Mouse (Mus musculus): ENCODE results near the gene Heatr5a. TPM values are rescaled to one million over a fixed set of nuclear protein-coding genes. Genes with fewer than 3 reads are reported as not detected.
A peak's percentile ranks its signal among the peaks of the same experiment; 100 is the strongest.

The Heatr5a gene
- polyA plus RNA-seq, 1 experiment from 2014 or later, result 12.1 TPM

GRCm38 (mm10) chr12:51998366-51998932 lies 27.3 kb upstream of the Heatr5a start:
- Histone ChIP-seq H3K9me3 (no peaks in the 10 kb centered on the region), H3K4me3 (no peak overlapping the region), H3K4me2 (no peak overlapping the region), H3K4me1 (no peaks in the 10 kb centered on the region), H3K27ac (no peak overlapping the region), H3K9ac (no peak overlapping the region), H3K27me3 (no peaks in the 10 kb centered on the region), H3K36me3 (peaks cover 43% of the 10 kb centered on the region)
- WGBS, result 88% methylated on average over 9 of the region's 9 CpGs
- no peak for ATAC-seq (ENCODE audit: insufficient number of reproducible peaks, insufficient read depth, low FRiP score, low TSS enrichment, low read depth)

- WGBS, result 91% methylated on average over 1 of the region's 1 CpGs
- Histone ChIP-seq H3K4me2 (no peak overlapping the region), H3K27ac (no peak overlapping the region), H3K27me3 (no peaks in the 10 kb centered on the region), H3K4me3 (no peak overlapping the region), H3K9me3 (no peaks in the 10 kb centered on the region), H3K4me1 (no peaks in the 10 kb centered on the region), H3K36me3 (peaks cover 40% of the 10 kb centered on the region), H3K9ac (no peak overlapping the region)
- ATAC-seq (ENCODE audit: insufficient number of reproducible peaks, insufficient read depth, low FRiP score, low TSS enrichment, low read depth), result no peak
These were observed 24.8 kb upstream of the Heatr5a start for GRCm38 (mm10) chr12:51995738-51996536.

GRCm38 (mm10) chr12:51990629-51991028 lies 19.5 kb upstream of the Heatr5a start:
- no peak overlapping the region for H3K4me2 ChIP-seq
- no peaks in the 10 kb centered on the region for H3K27me3 ChIP-seq
- H3K4me3 ChIP-seq, result no peak overlapping the region
- no peaks in the 10 kb centered on the region for H3K9me3 ChIP-seq
- H3K4me1 ChIP-seq, result 0 out of 2 replicates have a peak, but pooled peaks cover 3% of the 10 kb centered on the region
- no peak for ATAC-seq (ENCODE audit: insufficient number of reproducible peaks, insufficient read depth, low FRiP score, low TSS enrichment, low read depth)
- no peak overlapping the region for H3K27ac ChIP-seq
- H3K9ac ChIP-seq, result no peak overlapping the region
- H3K36me3 ChIP-seq, result peaks cover 17% of the 10 kb centered on the region
- WGBS, result 84% methylated on average over 2 of the region's 2 CpGs

DNA sequence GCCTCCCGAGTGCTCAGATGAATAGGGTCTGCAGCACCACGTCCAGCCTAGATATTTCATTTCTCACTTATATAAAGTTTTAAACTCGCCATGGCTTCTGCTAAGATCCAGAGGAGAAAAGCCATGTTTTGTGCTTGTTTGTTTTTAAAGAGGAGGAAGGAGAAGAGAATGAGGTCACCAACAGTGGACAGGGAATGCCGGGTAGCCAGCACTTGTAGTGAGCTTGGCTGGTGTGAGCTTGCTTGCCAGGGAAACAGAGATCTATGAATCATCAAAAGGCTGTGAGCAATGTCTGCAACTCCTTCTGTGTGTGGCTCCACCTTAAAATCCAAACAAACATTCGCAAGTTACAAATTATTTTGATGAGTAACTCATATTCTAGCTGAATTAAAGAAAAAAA lies 17.4 kb upstream of the Heatr5a start:
- no peak overlapping the region for H3K4me3 ChIP-seq
- H3K4me1 ChIP-seq, result 0 out of 2 replicates have a peak, but pooled peaks cover 3% of the 10 kb centered on the region
- H3K9me3 ChIP-seq, result no peaks in the 10 kb centered on the region
- no peak overlapping the region for H3K27ac ChIP-seq
- no peaks in the 10 kb centered on the region for H3K27me3 ChIP-seq
- ATAC-seq (ENCODE audit: insufficient number of reproducible peaks, insufficient read depth, low FRiP score, low TSS enrichment, low read depth), result no peak
- no peaks in the 10 kb centered on the region for H3K36me3 ChIP-seq
- no peak overlapping the region for H3K9ac ChIP-seq
- no peak overlapping the region for H3K4me2 ChIP-seq
- 89% methylated on average over 5 of the region's 5 CpGs for WGBS

GRCm38 (mm10) chr12:51985826-51986225 lies 14.7 kb upstream of the Heatr5a start:
- no peak overlapping the region for H3K4me3 ChIP-seq
- ATAC-seq (ENCODE audit: insufficient number of reproducible peaks, insufficient read depth, low FRiP score, low TSS enrichment, low read depth), result no peak
- 52% methylated on average over 4 of the region's 4 CpGs for WGBS
- H3K9me3 ChIP-seq, result no peaks in the 10 kb centered on the region
- H3K4me2 ChIP-seq, result no peak overlapping the region
- H3K9ac ChIP-seq, result no peak overlapping the region
- no peaks in the 10 kb centered on the region for H3K27me3 ChIP-seq
- H3K27ac ChIP-seq, result no peak overlapping the region
- H3K36me3 ChIP-seq, result no peaks in the 10 kb centered on the region
- H3K4me1 ChIP-seq, result 0 out of 2 replicates have a peak, but pooled peaks cover 3% of the 10 kb centered on the region

- H3K36me3 ChIP-seq, result no peaks in the 10 kb centered on the region
- H3K4me1 ChIP-seq, result 0 out of 2 replicates have a peak, but pooled peaks cover 3% of the 10 kb centered on the region
- no peak for ATAC-seq (ENCODE audit: insufficient number of reproducible peaks, insufficient read depth, low FRiP score, low TSS enrichment, low read depth)
- no peak overlapping the region for H3K9ac ChIP-seq
- H3K4me3 ChIP-seq, result no peak overlapping the region
- H3K27me3 ChIP-seq, result no peaks in the 10 kb centered on the region
- WGBS, result 83% methylated on average over 3 of the region's 3 CpGs
- H3K9me3 ChIP-seq, result no peaks in the 10 kb centered on the region
- H3K27ac ChIP-seq, result no peak overlapping the region
- no peak overlapping the region for H3K4me2 ChIP-seq
These were observed 14.1 kb upstream of the Heatr5a start for GRCm38 (mm10) chr12:51985163-51985748.

GRCm38 (mm10) chr12:51983625-51984024 lies 12.5 kb upstream of the Heatr5a start:
- Histone ChIP-seq H3K4me2 (no peak overlapping the region), H3K27me3 (no peaks in the 10 kb centered on the region), H3K36me3 (no peaks in the 10 kb centered on the region), H3K4me1 (0 out of 2 replicates have a peak, but pooled peaks cover 3% of the 10 kb centered on the region), H3K9ac (no peak overlapping the region), H3K27ac (no peak overlapping the region), H3K4me3 (no peak overlapping the region), H3K9me3 (no peaks in the 10 kb centered on the region)
- WGBS, result 91% methylated on average over 1 of the region's 1 CpGs
- no peak for ATAC-seq (ENCODE audit: insufficient number of reproducible peaks, insufficient read depth, low FRiP score, low TSS enrichment, low read depth)

- Histone ChIP-seq H3K4me3 (no peak overlapping the region), H3K4me1 (no peaks in the 10 kb centered on the region), H3K27ac (no peak overlapping the region), H3K36me3 (no peaks in the 10 kb centered on the region), H3K4me2 (no peak overlapping the region), H3K9ac (no peak overlapping the region), H3K9me3 (peaks cover 4% of the 10 kb centered on the region; the same call in 1 of the 2 replicates), H3K27me3 (no peaks in the 10 kb centered on the region)
- no peak for ATAC-seq (ENCODE audit: insufficient number of reproducible peaks, insufficient read depth, low FRiP score, low TSS enrichment, low read depth)
- 77% methylated on average over 9 of the region's 9 CpGs for WGBS
These were observed 5.4 kb upstream of the Heatr5a start for GRCm38 (mm10) chr12:51976531-51976930.

GRCm38 (mm10) chr12:51974381-51974780 lies 3.3 kb upstream of the Heatr5a start:
- WGBS, result 86% methylated on average over 1 of the region's 1 CpGs
- no peak overlapping the region for H3K4me2 ChIP-seq
- no peaks in the 10 kb centered on the region for H3K36me3 ChIP-seq
- H3K9ac ChIP-seq, result no peak overlapping the region
- peaks cover 9% of the 10 kb centered on the region for H3K4me1 ChIP-seq
- H3K27ac ChIP-seq, result no peak overlapping the region
- H3K9me3 ChIP-seq, result peaks cover 4% of the 10 kb centered on the region; the same call in 1 of the 2 replicates
- ATAC-seq (ENCODE audit: insufficient number of reproducible peaks, insufficient read depth, low FRiP score, low TSS enrichment, low read depth), result no peak
- H3K4me3 ChIP-seq, result no peak overlapping the region
- H3K27me3 ChIP-seq, result no peaks in the 10 kb centered on the region

DNA sequence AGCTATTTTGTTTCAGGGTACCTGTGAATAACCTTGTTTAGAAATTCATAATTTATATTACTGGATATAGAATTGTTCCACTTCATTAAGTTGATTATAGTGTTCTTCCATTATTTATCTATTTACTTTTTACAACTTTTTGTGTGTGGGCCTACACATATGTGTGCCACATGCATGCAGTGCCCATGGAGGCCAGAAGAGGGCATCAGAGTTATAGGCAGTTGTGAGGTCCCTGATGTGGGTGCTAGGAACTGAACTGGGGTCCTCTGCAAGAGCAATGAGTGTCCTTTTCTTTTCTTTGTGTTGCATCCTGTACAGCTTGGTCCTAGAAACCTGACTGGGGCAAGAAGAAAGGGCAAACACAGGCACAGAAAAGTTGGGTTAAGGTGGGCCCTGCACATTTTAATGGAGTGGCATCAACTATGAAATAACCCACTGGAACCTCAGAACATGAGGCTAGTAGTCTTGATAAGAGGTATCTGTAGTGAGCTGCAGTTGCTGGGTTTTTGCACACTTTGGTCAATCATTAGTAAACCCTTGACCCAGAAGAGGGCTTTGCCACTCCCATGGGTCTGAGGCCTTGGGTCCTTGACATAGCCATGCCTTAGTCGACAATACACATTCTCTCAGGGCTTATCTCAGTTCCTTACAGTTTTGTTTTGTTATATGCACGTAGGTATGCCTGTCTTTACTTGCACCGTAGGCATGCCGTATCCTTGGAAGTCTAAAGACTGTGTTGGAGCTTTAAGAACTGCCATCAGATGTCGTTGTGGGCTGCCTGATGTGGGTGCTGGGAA lies 1.3 kb upstream of the Heatr5a start:
- H3K27ac ChIP-seq, result no peak overlapping the region
- H3K9me3 ChIP-seq, result peaks cover 4% of the 10 kb centered on the region; the same call in 1 of the 2 replicates
- 93% methylated on average over 5 of the region's 5 CpGs for WGBS
- no peak overlapping the region for H3K9ac ChIP-seq
- H3K4me1 ChIP-seq, result peaks cover 12% of the 10 kb centered on the region
- no peak overlapping the region for H3K4me3 ChIP-seq
- ATAC-seq (ENCODE audit: insufficient number of reproducible peaks, insufficient read depth, low FRiP score, low TSS enrichment, low read depth), result no peak
- H3K36me3 ChIP-seq, result no peaks in the 10 kb centered on the region
- no peak overlapping the region for H3K4me2 ChIP-seq
- no peaks in the 10 kb centered on the region for H3K27me3 ChIP-seq

DNA sequence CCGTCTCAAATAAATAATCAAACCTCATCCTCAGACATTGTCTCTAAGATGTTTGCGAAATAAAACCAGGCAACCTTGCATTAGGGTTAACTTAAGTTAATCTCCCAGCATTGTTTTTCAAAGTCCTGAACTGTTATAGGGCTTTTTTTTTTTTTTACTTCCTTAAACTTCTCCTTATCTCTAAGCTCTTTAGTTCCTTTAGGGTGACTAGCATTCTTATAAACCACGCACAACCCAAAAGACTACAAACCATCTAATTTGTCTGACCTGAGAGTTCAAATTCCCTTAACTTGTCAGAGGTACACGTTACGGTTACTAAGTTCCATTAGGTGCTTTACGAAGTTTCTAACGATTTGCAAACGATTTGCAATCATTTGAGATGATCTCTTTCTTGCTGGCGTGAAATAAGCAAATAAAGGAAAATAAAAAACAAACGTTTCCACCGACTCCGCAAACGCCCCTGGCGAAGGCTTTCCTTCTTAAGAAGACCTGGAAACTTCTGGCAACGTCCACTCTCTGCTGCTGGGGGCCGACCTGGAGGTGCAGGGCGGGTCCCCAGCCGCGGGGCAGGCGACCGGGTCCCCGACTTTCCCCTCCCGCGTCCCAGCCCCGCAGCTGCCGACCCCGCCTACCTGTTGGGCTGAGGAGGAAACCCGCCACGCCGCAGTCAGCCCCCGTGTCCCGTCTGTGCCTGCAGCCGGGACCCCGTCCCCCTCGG lies 610 bp downstream of the Heatr5a start:
- WGBS, result 1% methylated on average over 34 of the region's 35 CpGs
- H3K9me3 ChIP-seq, result peaks cover 4% of the 10 kb centered on the region; the same call in 1 of the 2 replicates
- peak overlapping the region; percentile 67 for H3K4me2 ChIP-seq
- no peaks in the 10 kb centered on the region for H3K27me3 ChIP-seq
- ATAC-seq (ENCODE audit: insufficient number of reproducible peaks, insufficient read depth, low FRiP score, low TSS enrichment, low read depth), result no peak
- H3K9ac ChIP-seq, result peak overlapping the region; percentile 91
- peaks cover 12% of the 10 kb centered on the region for H3K4me1 ChIP-seq
- peak overlapping the region; percentile 91 for H3K4me3 ChIP-seq
- H3K36me3 ChIP-seq, result no peaks in the 10 kb centered on the region
- H3K27ac ChIP-seq, result peak overlapping the region; percentile 92

Measured in embryonic facial prominence, embryonic 13.5 days (tissue).